Mouse (Mus musculus) liver, adult 10 weeks (tissue): ENCODE results near the gene Olfr691. TPM values are rescaled to one million over a fixed set of nuclear protein-coding genes. Genes with fewer than 3 reads are reported as not detected.

Source experiments
- polyA plus RNA-seq: library from polyadenylated mRNA; stranded (reverse); fragments of 350-450 nt; fragmentation: Illumina TruSeq; extraction: RNeasy Lipid Tissue Mini Kit (QIAGEN cat#74804); gene quantifications from one replicate; pipeline ENCODE4 v1.2.3, GENCODE M21; 2014; ENCODE audit warnings: low read depth, low replicate concordance

The Olfr691 gene
- polyA plus RNA-seq = not detected

DNA sequence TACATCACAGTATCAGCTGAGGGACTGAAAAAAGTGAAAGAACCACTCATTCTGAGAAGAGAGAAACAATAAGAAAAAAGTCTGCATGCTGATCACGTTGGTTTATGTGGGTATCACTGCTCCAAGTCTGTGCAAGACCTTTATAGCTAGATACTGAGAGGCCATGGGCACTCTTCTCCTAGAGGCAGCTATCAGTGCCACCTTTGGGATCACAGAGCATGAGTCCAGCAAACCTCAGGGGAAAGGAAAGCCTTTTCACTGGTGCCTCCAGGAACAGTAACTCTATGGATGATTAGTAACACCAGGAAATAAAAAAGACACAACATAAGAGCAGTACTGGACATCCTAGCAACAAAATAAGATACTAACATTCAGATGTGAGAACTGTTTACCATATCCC, at the start of gene Olfr691:
Gene Olfr691 (minus strand): TSS at position 101 of the 400 bp plus-strand sequence.

DNA sequence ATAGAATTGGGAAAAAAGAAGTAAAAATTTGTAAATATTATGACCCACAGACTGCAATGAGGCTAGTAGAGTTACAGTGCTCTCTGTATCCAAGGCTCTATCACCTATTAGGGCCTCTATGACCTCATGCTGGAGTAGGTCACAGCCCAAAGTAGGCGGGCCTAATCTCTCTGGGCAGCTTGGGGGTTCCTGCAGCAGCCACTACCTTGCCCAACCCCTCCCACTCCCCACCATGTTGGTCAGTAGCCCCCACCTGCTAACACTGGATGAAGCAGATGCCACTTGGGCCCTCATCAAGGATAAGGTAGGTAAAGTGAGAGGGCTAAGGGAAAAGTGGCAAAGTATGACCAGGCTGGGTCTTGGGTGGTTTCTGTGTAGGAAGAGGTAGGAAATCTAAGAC, 32.8 kb upstream of the Olfr691 start, which contains the start of gene Gm5901:
Gene Gm5901 (plus strand): TSS at position 173 of the 400 bp plus-strand sequence.

DNA sequence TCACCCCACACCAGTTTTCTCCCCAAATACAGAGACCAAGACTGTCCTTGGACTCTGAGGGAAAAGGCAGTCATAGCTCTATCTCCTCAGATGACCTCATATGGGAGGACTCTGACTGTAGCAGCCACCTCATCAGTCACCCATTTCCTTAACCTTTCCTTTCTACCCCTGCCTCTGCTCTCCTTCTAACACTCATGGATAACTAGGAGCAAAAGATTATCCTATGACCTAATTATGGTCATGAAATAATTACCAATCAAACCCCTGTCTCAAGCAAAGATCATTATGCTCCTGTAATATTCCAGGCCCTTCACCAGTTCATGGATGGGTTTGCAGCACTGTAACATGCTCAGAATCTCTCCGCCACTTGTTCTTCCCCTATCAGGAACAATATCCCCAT, 25.9 kb upstream of the Olfr691 start, which contains the start of gene Olfr692:
Gene Olfr692 (plus strand): TSS at position 301 of the 400 bp plus-strand sequence.

GRCm38 (mm10) chr7:105334004-105334403, 8.1 kb downstream of the Olfr691 start, which contains the start of gene Olfr690:
Gene Olfr690 (minus strand): TSS chr7:105334104.

GRCm38 (mm10) chr7:105310865-105311264, 31.2 kb downstream of the Olfr691 start, which contains the start of gene Olfr689:
Gene Olfr689 (plus strand): TSS chr7:105311165.

DNA sequence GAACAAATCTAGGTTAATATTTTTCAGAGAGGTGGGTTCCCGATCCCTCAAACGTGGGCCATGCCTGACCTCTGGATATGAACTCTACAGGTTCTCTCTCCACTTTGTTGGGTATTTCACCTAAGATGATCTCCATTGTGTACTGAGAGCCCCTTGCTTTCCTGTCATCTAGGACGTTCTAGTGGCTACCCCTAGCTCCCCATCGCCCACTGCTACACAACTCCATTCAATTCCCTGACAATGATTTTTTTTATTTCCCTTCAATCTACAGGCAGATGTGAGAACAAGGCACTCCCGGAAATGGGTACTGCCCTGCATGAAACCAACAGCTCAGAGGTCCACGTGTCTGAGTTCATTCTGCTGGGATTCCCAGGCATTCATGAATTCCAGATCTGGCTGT, 54.3 kb downstream of the Olfr691 start, which contains the start of gene Olfr688:
Gene Olfr688 (plus strand): TSS at position 301 of the 400 bp plus-strand sequence.

Other genes starting within 250 kb of the Olfr691 start
- gene Olfr680-ps1, start 249.5 kb downstream of the Olfr691 start, polyA plus RNA-seq = not detected
- not detected for gene Olfr681, start 225.4 kb downstream of the Olfr691 start, polyA plus RNA-seq
- gene Olfr683, start 195.3 kb downstream of the Olfr691 start, polyA plus RNA-seq = not detected
- gene Olfr684, start 178.6 kb downstream of the Olfr691 start, polyA plus RNA-seq = not detected
- gene Olfr685, start 156.3 kb downstream of the Olfr691 start, polyA plus RNA-seq = not detected
- gene Olfr686, start 134.8 kb downstream of the Olfr691 start, polyA plus RNA-seq = not detected
- not detected for gene Olfr688, start 54.2 kb downstream of the Olfr691 start, polyA plus RNA-seq
- gene Olfr689, start 31.1 kb downstream of the Olfr691 start, polyA plus RNA-seq = not detected
- not detected for gene Olfr690, start 8.2 kb downstream of the Olfr691 start, polyA plus RNA-seq
- not detected for gene Olfr692, start 26.0 kb upstream of the Olfr691 start, polyA plus RNA-seq
- not detected for gene Gm5901, start 32.8 kb upstream of the Olfr691 start, polyA plus RNA-seq
- 4.8 TPM for gene Fam160a2, start 57.8 kb upstream of the Olfr691 start, polyA plus RNA-seq
- not detected for gene Cnga4, start 62.3 kb upstream of the Olfr691 start, polyA plus RNA-seq
- not detected for gene Cckbr, start 83.5 kb upstream of the Olfr691 start, polyA plus RNA-seq
- not detected for gene Cavin3, start 140.0 kb upstream of the Olfr691 start, polyA plus RNA-seq
- gene Smpd1, start 212.1 kb upstream of the Olfr691 start, polyA plus RNA-seq = 7.1 TPM
- not detected for gene Apbb1, start 239.4 kb upstream of the Olfr691 start, polyA plus RNA-seq